Mouse (Mus musculus): ENCODE data around the gene Myh7b. TPM values are rescaled to one million over a fixed set of nuclear protein-coding genes. Genes with fewer than 3 reads are reported as not detected.

The Myh7b gene
- total RNA-seq (2021) (under 1 TPM; 0.10 to 0.20 TPM), polyA plus RNA-seq (2012; rRNA removed) (0.40 TPM in 1 of 2 replicates, not detected in the other)
- long read RNA-seq, result 0 reads

DNA sequence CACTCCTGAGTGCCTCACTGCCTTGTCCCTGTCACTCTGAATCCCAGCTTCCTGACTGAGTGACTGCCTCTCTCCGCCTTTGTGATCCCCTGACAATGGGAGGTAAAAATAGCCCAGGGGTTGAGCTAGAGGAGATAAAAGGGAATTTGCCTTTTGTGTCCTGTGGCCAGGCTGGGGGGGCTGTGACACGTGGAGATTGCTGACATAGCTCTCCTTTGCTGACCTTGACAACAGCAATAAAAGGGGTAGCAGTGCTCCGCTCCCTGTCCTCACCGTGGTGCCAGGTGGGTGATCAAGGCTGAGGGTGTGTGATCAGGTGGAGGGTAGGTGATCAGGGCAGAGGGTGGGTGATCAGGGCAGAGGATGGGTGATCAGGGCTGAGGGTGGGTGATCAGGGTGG lies at the start of gene Myh7b:
Myh7b (plus strand) TSS at position 235 of the 400 bp plus-strand sequence.
- DNase-seq, result no peak

DNA sequence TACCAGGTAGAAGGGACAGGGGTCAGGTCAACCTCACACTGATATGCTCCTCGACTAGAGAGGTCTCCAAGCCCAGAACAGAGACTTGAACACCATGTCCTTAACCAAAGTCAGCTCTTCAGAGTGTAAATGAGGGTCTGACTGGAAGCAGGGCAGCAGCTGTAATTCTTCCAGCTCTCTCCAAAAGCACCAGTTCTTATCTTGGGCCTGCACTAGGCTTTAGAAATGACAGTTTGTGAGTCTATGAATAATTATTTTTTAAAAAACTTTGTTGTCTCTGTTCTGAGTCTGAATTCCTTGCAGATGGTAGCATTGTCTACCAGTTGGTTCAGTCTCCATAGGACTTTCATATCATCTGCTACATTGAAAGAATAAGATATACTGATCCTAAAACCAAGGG lies 48.8 kb upstream of the Myh7b start:
- DNase-seq, result no peak

DNA sequence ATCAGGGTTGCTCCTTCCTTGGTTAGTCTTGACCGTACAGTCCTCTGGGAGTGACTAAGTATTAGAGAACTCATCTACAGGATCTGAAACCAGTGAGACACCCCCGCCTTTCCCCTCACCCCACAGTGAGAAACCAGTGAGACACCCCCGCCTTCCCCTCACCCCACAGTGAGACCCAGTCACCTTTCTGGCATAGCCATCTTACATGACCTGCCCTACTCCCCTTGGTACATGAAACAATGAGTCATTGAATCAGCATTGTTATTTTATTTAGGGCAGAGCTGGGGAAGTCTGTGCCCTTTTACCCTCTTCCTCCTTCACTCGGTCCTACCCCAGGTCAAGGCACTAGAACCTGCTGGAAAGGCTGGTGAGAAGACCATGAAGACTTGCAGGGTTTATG lies 48.1 kb upstream of the Myh7b start:
- no peak for DNase-seq

DNA sequence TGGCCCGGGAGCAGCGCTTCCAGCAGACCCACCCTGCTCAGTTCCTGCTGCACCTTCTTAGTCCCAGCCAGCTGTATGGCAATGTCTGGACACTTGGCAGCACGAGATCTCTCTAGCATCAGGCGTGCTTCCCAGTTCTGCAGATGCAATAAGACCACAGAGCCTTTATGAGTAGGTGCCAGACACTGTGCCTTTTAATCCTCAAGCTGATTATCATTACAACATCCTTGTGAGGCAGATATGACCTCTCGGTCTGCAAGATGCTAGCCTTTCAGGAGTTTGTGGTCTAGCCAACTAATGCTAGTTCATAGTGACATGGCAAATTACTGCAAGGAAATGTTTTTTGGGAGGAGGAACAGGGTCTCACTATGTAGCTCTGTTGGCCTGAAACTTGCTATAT lies 43.3 kb upstream of the Myh7b start:
- no peak for DNase-seq

DNA sequence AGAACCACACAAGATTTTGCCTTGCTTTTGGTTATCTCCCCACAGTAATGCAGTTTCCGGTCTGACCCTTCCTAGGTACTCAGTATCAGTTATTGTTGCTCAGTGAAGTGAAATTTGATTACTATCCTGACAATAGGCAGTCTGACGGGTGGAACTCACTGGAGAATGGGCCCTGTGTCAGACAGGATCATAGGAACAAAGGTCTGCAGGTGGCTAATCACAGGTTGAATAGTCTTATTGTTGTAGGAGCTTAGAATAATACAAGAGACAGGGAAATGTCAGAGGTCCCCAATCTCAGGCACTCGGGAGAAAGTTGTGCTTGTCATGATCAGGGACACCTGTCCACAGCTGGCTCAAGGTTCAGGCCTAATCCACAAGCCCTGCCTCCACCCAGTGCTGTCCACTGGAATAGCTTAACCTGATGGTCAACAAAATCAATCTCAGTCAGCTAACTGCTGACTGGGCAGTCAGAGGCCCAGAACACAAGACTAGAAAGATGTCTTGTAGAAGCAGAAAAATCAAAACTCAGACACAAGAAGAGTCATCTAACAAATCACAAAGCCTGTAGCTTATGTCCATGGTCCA lies 41.7 kb upstream of the Myh7b start:
- DNase-seq, result no peak

DNA sequence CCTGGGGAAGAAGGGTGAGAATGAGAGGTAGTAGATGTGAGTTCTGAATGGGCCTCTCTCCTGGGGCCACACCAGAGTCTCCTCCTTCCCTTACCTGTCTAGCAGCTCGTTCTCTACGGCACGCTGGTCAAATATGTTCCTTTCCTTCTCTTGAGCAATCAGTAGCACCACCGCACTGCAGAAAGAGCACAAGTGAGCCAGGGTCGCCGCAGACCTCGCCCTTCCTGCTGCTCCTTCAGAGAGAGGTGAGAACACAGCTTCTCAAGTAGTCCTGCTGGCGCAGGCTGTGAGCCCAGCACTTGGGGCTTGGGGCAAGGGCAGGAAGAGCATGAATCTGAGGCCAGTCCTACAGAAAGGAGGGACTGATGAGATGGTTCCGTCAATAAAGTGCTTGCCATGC lies 38.0 kb upstream of the Myh7b start:
- DNase-seq, result no peak

DNA sequence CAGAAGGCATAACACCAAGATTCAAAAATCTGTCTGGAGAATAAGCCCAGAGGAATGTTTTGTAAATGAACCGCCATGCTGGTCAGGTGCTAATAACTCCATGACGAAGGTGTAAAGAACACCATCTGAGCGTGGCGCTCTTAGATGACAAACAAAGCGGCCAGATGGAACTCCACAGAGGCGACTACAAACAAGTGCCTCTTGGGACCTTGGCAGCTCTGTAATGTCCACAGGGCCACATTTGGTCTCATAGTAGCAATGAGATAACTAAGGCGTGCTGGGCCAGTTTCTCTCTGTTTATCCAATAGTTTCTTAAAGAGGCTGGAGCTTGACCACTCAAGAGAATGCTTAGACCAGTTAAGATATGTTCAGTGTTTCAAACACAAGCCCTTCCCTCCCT lies 37.0 kb upstream of the Myh7b start:
- no peak for DNase-seq

DNA sequence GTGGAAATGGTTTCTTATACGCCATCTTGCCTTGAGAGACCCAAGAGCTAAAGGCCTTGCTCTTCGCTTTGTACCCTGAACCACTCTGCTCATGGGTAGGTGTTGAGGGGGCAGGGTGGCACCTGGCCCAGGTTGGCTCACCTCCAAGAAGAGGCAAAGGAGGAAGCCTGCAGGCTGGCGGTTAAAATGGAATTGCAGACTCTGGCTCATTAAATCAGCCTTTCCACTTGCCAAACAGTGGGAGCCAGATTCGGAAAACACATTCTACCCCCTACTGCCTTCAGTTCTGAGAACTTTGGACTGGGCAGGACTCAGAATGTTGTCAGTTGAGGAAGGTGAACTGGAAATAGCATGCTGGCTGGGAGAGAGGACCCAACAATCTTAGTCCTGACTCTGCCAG lies 36.3 kb upstream of the Myh7b start:
- no peak for DNase-seq

DNA sequence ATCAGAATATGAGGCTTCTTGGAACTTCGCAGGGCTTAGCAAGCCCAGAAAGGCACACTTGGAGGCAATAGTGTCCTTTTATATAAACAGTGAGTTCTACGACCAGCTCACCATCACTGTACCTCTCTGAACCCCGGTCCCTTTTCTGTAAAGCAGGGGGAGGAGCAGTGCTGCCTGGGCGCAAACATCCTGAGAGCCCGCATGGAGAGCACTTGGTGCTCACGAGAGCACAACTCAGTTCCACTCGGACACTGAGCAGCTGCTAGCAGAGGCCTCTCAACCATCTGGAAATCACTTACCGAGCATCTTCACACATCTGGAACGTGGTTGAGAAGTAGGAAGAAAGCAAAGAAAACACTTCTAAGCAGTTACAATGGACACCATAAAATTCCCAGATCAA lies 34.4 kb upstream of the Myh7b start:
- no peak for DNase-seq

DNA sequence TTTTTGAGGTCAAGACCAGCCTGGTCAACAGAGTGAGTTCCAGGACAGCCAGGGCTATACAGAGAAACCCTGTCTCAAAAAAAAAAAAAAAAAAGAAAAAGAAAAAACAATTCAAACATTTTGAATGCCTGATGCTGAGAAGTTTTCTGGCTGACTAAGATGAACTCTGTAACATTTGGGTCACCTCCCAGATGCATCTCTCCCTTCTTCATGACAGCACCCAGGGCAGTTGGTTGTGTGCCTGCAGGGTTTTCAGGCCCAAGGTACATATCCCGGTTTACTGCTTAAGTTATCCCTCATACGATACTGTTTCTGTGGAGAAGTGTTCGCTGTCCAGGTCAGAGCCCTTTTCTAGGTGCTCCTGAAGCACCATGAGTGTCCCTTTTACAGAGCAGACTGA lies 30.7 kb upstream of the Myh7b start:
- DNase-seq, result no peak

DNA sequence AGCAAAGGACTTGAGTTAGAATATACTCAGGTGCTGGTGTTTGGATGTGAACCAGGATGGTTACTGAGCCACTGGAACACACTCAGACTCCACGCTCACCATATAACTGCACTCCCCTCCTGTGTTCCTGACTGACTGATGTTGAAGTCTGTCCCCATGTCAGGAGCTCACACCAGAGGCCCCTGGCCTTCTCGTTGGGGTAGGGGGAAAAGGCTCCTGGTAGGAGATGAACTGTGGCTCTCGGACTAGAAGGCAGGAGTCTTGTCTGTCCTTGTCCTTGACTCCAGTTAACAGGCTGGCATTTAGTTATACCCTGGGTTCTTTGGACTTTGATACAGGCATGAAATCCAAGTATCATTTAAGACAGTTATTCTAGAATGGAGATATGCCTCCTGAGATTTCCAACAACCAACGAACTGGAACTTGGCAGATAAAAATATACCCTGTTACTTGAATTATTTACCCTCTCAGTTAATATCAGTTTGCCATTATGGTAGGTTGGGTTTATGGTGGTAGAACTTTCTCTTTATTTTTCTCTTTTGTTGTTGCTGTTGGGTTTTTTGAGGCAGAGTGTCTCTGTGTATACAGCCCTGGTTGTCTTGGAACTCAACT lies 28.5 kb upstream of the Myh7b start:
- DNase-seq, result no peak

DNA sequence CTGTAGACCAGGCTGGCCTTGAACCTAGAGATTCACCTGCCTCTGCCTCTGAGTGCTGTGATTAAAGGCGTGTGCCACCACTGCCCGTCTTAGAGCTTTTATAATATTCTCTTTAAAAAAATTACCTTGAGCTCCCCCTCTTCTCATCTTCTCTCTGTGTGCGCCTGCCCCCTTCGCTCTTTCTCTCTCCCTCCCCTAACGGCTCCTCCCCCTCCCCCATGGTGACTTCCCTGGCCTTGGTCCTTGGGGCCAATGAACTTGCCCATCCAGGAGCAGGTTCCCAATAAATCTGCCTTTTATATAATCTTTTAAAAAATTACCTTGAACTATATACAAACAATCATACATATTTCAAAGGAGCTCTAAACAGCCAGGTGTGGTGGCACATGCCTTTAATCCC lies 28.0 kb upstream of the Myh7b start:
- no peak for DNase-seq

DNA sequence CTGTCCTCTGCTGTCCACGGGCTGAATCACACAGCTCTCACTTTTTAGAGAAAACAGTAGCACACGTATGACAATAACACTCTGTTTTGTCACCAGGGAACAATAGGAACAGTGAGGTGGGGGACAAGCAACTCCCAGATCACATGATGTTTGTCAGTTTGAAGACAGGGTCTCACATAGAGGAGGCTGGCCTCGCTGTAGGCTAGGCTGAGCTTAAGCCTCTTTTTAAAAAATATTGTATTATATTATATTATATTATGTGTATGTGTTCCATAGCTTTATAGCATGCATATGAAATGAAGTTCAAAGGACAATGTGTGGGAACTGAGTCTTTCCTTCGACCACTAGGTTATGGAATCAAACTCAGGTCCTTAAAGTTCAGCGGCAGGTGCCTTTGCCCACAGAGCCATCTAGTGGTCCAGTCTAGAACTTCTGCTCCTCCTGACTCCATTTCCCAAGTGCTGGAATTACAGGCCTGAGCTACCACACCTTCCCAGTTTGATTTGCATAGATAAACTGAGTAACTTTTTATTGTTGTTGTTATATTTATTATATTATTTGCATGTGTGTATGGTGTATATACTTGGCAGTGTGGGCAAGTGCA lies 27.0 kb upstream of the Myh7b start:
- DNase-seq, result peak; percentile 60

DNA sequence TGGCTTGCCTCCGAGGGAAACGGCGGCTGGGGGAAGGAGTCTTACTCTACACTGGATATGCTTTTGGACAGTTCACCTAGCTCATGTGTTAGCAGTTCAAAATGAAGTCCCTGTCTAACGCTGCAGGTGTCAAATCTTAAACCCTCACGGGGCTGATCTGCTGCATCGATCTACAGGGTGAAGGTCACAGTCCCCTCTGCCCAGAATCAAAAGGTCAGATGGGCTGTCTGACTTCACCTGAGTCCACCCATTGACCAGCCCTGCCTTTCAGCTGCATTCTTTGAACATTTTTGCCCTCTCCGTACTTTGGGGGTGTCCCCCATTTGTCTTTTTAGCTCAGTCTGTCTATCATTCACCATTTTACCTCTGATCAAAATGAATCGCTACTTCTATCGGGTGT lies 25.9 kb upstream of the Myh7b start:
- DNase-seq, result no peak

DNA sequence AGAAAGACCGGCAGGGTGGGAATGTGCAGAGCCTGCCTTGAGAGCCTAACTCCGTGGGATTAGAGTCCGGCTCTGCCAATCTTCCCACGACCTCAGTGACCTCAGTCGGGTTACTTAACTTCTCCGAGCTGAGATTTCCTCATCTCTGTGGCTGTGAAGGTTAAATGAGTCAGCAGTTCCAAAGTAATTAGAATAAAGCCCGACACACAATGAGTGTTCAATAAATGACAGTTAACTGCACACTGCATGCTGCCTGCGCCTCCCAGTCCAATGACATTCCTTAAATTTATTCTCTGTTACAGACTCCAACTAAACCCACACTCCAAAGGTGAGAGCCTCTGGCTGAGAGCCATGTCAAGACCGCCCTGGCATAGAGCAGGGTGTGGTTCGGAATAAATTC lies 25.5 kb upstream of the Myh7b start:
- DNase-seq, result peak; percentile 69

DNA sequence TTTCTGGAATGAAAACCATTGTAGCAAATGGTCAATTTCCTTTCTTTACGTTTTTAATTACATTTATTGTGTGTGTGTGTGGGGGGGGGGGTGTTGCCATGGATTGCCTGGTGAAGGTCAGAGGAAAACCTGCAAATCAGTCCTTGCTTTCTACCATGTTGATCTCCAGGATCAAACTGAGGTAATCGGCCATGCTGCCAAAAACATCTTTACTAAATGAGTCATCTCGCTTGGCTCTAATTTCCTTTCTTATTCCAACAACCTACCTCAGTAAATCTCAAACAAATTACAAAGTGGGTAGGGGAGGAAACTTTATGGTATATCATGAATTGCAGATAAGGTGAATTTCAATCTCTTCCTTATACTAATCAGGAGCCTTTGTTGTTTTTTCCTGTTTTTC lies 22.9 kb upstream of the Myh7b start:
- DNase-seq, result no peak

DNA sequence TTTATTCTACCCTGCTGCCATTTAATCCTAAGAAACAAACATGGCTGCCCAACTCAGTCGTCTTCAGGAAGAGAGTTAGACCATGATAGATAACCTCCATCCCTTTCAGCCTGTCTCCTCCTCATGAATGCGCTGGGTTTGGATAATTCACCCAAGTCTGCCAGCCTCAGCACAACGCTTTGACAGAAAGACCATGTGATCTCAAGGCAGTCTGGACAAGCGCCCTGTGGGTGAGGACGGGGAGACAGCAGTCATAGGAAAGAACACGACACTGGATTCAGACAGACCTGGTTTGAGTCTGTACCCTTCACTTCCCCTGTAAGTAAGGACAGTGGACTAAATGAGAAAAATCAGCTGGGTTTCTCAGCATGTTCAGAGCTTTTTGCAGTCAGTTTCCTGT lies 21.5 kb upstream of the Myh7b start:
- no peak for DNase-seq

DNA sequence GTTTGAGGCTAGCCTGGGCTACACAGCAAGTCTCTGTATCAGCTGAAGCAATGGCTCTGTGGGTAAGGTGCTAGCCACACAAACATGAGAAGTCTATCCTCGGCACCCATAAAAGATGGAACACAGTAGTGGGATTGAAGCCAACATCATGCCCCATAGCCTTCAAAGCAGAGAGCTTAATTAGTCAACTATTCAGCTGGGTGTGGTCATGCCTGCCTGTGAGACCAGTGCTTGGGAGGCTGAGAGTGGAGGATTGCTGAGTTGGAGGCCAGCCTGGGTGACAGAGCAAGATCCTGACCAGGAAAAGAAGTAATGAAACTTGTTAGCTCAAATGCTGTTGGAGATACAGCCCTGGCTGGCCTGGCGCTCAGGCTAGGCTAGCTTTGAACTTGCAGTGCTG lies 20.1 kb upstream of the Myh7b start:
- DNase-seq, result no peak

DNA sequence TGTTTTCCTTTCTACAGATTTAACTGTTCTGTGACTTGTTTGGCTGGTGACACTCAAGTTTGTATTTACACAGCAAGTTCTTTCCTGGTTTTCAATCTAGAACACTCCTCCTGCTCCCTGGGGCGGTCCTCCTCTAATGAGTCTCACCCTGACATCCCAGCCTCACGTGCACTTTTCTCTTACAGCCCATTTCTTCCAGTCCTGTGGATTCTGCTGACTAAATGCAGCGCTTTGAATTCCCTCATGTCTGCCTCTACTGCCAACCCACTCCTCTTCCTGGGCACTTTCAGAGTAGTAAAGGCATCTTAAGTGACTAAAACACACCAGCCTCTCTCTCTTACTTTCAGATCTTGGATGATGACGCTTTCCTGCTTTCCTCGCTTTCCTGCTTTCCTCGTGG lies 19.3 kb upstream of the Myh7b start:
- peak; percentile 19 for DNase-seq

DNA sequence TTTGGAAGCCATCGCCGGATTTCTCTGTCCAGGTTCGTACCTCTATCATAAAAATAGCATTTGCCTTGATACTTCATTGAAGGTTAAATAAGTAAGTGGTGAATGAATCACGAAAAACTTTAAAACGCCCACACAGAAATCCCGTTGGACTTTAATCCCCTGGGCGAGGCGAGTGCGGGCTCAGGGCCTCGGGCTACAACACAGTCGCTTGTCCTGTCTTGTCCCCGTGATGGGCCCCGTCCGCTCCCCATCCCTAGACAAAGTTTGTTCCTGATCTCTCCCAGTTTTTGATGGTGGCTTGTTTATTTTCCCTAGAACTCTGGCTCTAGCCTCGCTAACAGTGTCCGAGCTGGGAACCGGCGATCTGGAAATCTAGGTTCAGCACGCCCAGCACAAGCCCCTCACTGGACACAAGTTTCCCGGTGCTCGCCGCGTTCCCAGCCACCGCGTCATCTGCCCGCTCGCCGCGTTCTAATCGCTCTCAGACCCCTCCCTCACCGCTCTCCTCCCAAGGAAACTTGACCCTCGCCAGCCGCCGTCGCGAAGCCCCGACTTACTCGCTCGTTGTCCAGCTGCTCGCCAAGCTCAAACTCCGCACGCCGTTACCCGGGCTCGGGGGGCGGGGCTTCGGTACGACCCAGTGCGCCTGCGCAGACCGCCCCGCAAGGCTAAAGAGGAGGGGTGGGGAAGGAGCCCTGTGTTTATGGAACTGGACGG lies 18.7 kb upstream of the Myh7b start, which contains the start of gene Gss:
Gss (minus strand) TSS at position 674 of the 717 bp plus-strand sequence.
- peak; percentile 99 for DNase-seq

DNA sequence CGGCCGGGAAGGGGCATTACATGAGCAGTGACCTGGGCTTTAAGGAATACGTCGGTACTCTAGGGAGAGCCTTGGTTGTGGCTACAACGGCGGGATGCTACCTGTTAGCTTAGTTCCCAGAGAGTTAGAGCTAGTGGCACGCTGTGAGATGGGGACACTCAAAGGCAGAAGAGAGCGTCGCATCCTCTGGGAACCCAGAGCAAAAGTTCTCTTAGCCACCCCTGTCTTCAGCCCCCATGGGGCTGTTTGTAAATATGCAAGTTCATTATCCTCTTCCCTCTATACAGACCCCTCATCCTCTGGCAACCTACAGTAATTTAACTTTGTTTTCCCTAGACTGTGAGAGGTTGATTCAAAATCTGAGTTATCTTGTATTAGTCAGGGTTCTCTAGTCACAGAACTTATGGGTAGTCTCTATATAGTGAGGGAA lies 18.1 kb upstream of the Myh7b start:
- DNase-seq, result no peak

DNA sequence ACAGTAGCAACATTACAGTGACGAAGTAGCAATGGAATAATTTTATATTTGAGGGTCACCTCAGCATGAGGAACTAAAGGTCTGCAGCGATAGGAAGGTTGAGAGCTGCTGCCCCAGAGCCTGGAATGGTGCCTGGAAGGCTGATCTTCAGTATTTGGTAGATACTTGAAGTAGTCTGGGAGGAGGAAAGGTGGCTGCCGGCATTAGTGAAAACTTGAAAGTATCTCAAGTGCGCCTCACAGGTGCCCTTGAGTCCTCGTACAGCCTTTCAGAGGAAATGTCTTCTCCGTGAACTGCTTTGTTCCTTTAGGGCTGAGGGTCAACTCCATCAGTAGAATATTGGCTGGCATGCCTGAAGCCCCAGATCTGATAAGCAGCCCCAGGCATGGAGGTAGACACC lies 15.5 kb upstream of the Myh7b start:
- no peak for DNase-seq

DNA sequence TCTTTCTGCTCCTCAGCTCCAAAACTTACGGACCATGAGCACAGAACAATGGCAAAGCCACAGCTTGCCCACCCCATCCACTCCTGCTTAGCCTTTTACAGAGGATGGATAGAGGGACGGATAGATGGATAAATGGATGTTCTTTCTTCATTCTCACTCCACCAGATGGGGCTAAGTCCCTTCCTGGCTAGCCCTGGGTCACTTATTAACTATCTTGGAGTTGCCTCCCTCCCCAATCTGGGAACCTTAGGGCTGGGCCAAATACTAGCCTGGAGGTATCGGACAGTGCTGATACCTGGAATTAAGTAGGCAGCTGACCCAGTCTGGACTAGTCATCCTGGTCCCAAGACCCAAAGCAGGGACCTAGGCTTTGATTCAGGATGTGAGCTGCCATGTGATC lies 7.3 kb upstream of the Myh7b start:
- DNase-seq, result no peak

Measured in adrenal gland, adult 2 months (tissue).